Mouse (Mus musculus) retina, embryonic 14.5 days (tissue): ENCODE results near the gene Pard3.

ENCODE experiments used
- DNase-seq: peaks from one replicate; pipeline ENCODE4 v3.0.0-alpha.2; 2015; ENCODE audit warnings: low spot score

The Pard3 gene

GRCm38 (mm10) chr8:127439392-127440160 lies 375.9 kb downstream of the Pard3 start:
- no peak for DNase-seq

DNA sequence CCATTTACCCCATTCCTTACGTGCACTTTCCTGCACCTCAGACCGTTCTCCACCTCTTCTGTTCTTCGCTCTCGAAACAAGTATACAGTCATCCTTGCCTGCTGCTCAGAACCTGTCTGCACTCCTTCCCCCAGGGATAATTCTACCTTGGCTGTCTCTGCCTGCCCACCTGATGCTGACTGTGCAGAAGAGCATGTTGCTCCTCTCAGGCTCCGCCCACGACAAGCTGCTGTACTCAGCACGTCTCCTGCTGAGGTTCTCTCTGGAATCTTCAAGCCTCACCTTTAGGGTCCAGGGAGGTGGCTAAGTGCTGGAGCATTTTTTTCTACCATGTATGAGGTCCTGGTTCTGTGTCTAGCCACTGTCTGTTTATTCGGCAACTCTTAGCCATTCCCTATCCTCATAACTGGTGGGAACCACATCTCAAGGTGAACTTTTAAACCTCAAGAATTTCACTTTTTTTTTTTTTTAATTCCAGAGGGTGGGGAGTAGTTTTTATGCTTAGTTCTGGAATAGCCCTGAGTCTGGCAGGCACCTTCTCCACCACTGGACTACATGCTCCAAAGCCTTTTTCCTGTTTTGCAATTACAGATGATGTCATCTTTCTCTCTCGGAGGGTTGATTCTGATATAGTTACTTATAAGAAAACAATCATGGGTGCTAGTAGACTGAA lies 376.6 kb downstream of the Pard3 start:
- DNase-seq = no peak

- no peak for DNase-seq
Observed at GRCm38 (mm10) chr8:127440834-127441485, 377.3 kb downstream of the Pard3 start.

DNA sequence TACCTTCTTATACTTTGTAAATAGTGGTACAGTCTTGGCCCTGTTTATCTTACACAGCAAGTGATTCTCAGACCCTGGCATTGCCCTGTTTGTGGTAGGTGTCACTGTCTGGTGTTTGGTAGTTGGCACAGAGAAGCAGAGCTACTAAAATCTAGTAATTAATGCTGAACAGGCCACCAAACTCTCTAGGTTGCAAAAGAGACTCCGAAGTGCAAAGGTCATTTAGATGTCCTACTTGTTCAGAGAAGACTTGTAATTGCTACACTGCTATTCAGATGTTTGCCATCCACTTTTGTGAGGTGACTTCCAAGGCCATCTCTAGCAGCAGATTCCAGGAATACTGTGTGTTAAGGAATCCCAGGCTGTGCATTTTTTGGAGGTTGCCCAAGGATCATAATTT lies 383.7 kb downstream of the Pard3 start:
- DNase-seq = no peak

DNA sequence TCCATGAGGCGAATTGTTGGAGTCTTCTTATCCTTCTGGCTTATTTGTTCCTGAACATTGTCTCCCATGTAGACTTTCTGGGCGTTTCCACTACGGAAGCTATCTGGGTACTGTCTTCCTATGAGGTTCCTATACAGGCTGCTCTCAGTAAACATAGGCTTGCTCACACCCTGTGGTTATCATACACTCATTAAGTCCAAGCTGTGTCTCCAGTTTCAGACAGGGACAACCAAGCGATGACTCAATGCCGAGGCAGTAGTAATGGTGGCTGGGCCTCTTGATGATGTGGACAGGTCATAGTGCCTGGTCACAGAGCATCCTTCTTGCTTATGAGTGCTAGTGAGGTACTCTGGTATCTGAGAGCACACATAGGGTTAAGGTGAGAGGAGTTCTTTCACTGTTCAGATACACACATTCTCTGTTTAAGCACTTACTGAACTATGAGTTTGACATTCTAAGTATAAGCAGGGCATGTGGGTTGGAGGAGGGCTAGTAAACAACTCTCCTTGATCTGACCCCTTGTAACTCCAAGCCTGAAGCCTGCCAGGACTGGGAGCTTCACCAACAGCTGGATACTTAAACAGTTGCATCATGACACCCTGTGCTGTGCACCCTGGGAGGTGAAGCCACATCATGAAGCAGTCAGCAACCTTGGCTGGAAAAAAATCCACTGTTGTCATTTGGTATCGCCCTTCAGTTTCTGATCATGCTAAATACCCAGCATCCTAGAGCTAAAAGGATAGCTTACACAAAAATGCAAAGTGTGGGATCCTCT lies 385.6 kb downstream of the Pard3 start:
- DNase-seq = no peak

DNA sequence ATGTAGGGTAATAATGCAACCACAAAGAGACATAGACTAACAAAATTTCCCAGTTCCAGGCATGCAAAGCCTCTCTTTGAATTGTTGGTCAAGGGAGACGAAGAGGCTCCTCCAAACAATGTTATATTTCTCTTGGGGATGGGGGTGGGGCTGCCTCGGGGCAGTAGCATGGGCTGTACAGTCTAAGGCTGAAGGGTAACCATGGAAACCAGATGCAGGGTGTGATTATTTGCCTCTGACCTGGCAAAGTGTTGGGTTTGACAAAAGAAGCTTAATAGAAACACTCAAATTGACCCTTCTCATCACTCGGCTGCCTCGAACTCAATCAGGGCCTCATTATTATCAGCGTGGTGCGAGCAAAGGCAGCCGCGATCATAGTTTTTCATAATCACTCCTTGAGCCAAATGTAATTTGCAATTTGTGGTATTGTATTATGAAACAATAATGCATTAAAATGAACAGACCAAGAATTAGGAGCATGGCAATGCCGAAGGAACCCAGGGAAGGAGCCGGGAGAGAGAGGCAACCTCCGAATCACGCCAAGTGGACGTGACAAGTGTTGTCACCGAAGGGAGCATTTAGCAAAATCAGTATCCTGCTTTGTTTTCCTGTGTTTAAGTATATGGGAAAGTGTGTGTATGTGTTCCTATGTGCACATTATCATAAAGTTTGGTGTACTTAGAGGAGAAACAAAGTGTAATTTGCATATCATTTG lies 387.4 kb downstream of the Pard3 start:
- DNase-seq = peak; percentile 57

GRCm38 (mm10) chr8:127452364-127452763 lies 388.7 kb downstream of the Pard3 start:
- no peak for DNase-seq

DNA sequence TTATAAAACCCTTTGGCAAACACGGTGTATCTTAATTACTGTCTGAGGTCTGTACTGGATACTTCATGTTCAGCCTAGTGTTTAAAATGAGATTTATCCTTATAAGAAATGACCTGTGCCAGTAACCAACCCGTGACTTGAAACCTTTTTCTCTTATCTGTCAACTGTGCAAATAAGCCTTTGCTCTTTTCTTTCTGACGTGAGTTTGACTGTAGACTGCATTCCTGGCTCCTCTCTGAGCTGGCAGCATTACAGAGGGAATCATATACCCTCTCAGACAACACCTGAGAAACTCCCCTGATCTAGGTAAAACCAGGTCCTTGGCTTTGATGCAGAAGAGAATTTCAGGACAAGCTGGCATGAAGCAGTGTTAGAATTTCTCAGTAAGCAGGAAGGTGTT lies 394.2 kb downstream of the Pard3 start:
- no peak for DNase-seq

DNA sequence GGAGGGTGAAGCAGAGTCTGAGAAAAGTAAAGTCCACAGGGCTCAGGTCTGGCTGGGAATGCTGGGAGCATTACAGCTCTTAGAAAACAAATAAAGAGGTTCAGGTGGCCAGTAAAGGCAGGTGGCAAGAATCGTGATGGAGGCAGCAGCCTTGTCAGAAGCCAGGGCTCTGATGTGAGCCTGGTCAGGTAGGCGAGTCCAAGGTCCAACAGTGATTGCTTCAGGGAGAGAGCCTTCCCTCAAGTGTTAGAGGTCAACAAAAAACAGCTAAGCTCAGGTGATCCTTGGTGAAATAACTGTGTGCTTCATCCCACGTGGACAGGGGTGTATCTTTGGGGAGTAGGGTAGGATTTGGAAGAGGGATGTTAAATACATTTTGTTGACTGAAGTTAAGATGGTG lies 397.5 kb downstream of the Pard3 start:
- DNase-seq = no peak

DNA sequence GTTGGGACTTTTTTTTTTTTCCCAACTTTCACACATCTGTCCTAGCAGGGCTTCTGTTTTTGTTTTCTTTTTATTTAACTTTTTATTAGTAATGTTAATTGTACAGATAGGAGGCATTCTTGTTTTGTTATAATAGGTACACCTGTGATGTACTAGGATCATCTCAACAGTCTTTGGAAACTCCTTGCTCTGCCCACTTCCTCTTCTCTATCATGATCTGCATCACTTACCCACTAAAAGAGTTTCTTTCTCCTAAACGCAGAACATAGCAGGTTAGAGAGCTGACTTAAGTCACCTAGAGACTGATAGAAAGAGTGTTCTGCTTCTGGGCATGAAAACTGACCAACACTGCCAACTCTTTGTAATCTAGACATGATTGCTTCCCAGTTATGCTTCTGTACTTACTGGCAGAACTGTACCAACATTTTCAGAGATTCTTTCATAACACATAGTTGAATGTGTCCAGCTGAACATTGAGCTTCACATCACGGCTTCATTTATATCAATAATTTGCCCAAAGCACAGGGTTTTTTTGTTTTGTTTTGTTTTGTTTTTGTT lies 398.8 kb downstream of the Pard3 start:
- no peak for DNase-seq

DNA sequence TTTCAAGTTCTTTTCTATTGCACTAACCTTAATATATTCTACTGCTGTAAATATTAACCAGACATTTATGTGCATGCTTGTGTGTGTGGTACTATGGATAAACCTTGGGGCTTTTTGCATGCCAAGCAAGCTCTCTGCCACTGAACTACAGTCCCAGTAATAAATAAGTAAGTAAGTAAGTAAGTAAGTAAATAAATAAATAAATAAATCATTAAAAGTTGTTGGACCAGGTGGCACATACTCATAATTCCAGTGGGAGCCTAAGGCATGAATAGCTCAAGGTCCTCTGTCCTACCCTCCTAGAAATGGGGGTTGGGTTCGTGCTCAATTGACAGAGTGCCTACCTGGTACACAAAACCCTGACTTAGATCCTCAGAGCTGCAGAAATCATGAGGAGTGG lies 400.6 kb downstream of the Pard3 start:
- no peak for DNase-seq

- no peak for DNase-seq
Observed at GRCm38 (mm10) chr8:127472204-127472603, 408.5 kb downstream of the Pard3 start.

DNA sequence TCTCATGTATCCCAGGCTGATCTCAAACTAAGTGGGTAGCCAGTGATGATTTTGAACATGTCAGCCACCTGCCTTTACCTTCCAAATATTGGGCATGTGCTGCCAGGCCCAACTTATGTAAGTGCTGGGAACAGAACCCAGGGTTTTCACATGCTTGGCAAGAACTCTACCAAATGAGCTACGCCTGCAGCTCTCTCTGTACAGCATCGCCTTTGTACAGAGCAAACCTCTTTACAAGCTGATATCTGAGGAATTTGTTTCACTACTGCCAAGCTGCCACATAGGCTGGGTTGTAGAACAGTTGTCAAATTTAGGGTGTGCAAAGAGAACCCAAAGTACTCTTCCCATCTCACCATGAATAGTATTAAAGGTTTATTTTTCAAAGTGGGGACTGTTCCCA lies 416.3 kb downstream of the Pard3 start:
- no peak for DNase-seq

- no peak for DNase-seq
Observed at GRCm38 (mm10) chr8:127485618-127486017, 421.9 kb downstream of the Pard3 start.

GRCm38 (mm10) chr8:127491963-127492362 lies 428.3 kb downstream of the Pard3 start:
- DNase-seq = no peak

GRCm38 (mm10) chr8:127495226-127495780 lies 431.6 kb downstream of the Pard3 start:
- DNase-seq = peak; percentile 57

DNA sequence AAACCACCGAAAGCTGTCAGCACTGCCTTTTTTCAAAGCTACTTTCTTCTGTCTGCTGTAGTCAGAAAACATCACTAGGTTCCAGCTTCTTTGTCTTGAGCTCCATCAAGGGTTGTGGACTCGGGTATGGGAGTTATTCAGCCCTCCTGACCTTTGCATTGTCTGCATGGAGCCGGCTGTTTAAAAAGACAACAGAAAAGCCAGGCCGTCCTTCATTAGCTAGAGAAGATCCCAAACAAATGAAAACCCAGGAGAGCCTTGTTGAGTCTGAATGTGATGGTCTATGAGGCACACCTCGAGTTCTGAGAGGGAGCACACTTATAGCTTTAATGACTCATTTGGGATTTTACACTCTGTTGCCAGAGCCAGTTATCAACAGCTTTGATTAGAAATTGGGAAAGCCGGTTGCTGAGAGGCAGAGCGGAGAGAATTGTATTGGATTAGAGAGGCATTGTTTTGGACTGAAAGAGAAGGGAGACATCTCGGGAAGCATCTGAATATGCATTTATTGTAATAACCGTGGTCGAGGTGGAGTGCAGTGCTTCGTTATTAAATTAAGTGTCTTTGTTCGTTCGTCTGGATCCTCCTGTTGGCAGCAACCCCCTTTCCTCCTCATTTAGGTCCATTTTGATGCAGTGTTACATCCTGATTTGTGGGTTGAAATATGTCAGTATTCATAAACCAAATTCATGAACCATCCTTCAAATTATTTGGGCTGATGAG lies 435.5 kb downstream of the Pard3 start:
- DNase-seq = peak; percentile 64

DNA sequence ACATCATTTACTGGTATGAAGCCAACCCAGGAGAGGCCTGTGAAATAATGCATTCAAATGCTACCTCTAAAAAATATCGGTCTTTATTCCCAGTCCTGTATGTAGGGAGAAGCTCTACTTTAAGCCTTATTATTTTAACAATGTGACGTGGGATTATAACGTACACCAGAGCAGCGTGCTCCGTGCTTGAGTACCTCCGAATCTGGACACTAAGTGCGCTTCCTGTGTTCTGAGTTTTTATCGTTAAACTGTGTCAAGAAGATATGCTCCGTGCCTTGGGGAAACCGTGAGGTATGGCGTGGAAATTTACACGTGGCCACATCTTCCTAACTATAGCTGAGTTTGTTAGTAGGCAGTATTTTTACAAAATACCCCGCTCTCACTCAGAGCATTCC lies 436.0 kb downstream of the Pard3 start:
- no peak for DNase-seq

GRCm38 (mm10) chr8:127500206-127500605 lies 436.5 kb downstream of the Pard3 start:
- DNase-seq = peak; percentile 45

DNA sequence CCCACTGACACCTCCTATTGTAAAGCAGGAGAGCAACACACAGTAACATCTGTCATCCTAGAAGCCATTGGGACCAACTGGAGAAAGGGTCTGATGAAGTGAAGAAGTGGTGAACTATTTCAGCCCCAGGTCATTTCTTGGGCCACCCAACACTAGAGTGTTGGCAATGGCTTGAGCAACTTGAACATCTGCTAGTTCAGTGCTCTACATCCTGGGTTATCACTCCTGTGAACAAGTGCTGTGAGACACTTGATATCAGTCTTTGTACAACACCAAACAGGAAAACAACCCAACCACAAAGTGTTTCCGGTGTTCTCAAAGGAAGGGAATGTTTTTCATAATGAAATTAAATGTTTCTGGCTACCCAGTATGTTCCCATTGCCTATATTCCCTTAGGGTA lies 438.1 kb downstream of the Pard3 start:
- DNase-seq = no peak
